Mouse (Mus musculus) CH12.LX (cell line): ENCODE measurements around the gene Macf1. TPM values are rescaled to one million over a fixed set of nuclear protein-coding genes. Genes with fewer than 3 reads are reported as not detected.
"Not testable (repeated sequence)": the region's sequence is repeated elsewhere in the genome, so short reads cannot be mapped to it uniquely, and the experiment has no call there.

ENCODE experiments used
- DNase-seq: peaks from one replicate; pipeline ENCODE4 v3.0.0-alpha.2; 2013; ENCODE audit errors: extremely low read depth
- H3K27ac ChIP-seq: 2 replicates; pipeline ENCODE4 v1.5.1; 2012; ENCODE audit warnings: low read depth, mild to moderate bottlenecking, control low read depth, moderate library complexity; ENCODE audit not compliant: insufficient read depth
- H3K27me3 ChIP-seq: replicated peaks from 2 replicates; pipeline ENCODE3; 2012; ENCODE audit warnings: inconsistent platforms
- H3K36me3 ChIP-seq, 2 experiments: replicated peaks in 1 of 2; 2 replicates each; pipeline versions ENCODE3 to v1.6.1; 2012; ENCODE audit warnings: inconsistent platforms in 1 of 2, low read length in 1 of 2, mild to moderate bottlenecking in 1 of 2, mixed read lengths in 1 of 2, moderate library complexity in 1 of 2; ENCODE audit not compliant: control insufficient read depth in 1 of 2, insufficient read depth in 1 of 2
- H3K4me1 ChIP-seq, 2 experiments: 2 replicates each; pipeline ENCODE4 v1.6.1; 2012; ENCODE audit warnings: inconsistent platforms in 1 of 2, moderate library complexity in 1 of 2; ENCODE audit not compliant: insufficient read depth in 2 of 2, control insufficient read depth in 1 of 2
- H3K4me2 ChIP-seq: 2 replicates; pipeline ENCODE4 v1.6.1; 2012; ENCODE audit warnings: low read depth, mild to moderate bottlenecking, control low read depth; ENCODE audit not compliant: poor library complexity, insufficient read depth, severe bottlenecking
- H3K4me3 ChIP-seq, 3 experiments: fragments of 150-350 bp in 1 of 3; sonication (generic) in 1 of 3; replicated peaks in 1 of 3; 2 replicates each; pipeline versions ENCODE3 to v1.5.1; 2011 to 2012; ENCODE audit warnings: low read depth in 2 of 3, low read length in 2 of 3, mild to moderate bottlenecking in 2 of 3, moderate library complexity in 2 of 3, control low read depth in 1 of 3, improper control_type of control experiment in 1 of 3, inconsistent platforms in 1 of 3, mixed read lengths in 1 of 3; ENCODE audit not compliant: poor library complexity in 1 of 3
- H3K79me2 ChIP-seq: replicated peaks from 2 replicates; pipeline ENCODE4 v1.6.1; 2012; ENCODE audit warnings: mild to moderate bottlenecking, moderate library complexity; ENCODE audit not compliant: control insufficient read depth, poor library complexity, insufficient read depth, severe bottlenecking; ENCODE audit errors: extremely low read depth
- H3K9ac ChIP-seq: 2 replicates; pipeline ENCODE4 v1.6.1; 2012; ENCODE audit warnings: low read depth, mild to moderate bottlenecking, control low read depth, moderate library complexity; ENCODE audit not compliant: insufficient read depth
- H3K9me3 ChIP-seq: replicated peaks from 2 replicates; pipeline ENCODE3; 2012; ENCODE audit warnings: low read length, inconsistent platforms, mixed read lengths
- ELF1 ChIP-seq: IDR thresholded peaks from 2 replicates; pipeline ENCODE4 v1.6.1; 2014; ENCODE audit warnings: low read depth, mild to moderate bottlenecking, inconsistent platforms, low read length, improper control_type of control experiment
- ETS1 ChIP-seq: conservative IDR thresholded peaks from 2 replicates; pipeline ENCODE4 v1.6.1; 2012; ENCODE audit warnings: low read depth, mild to moderate bottlenecking, inconsistent platforms, low read length, improper control_type of control experiment, moderate library complexity
- IRF4 ChIP-seq: IDR thresholded peaks from 2 replicates; pipeline ENCODE4 v1.6.1; 2014; ENCODE audit warnings: low read depth, mild to moderate bottlenecking, inconsistent platforms, low read length, improper control_type of control experiment
- MXI1 ChIP-seq: IDR thresholded peaks from 2 replicates; pipeline ENCODE4 v1.6.1; 2011; ENCODE audit warnings: mild to moderate bottlenecking, low read depth, low read length, improper control_type of control experiment
- NELFE ChIP-seq: IDR thresholded peaks from 2 replicates; pipeline ENCODE4 v1.6.1; 2011; ENCODE audit warnings: low read depth, low read length, improper control_type of control experiment
- NRF1 ChIP-seq: IDR thresholded peaks from 2 replicates; pipeline ENCODE4 v1.6.1; 2014; ENCODE audit warnings: low read depth, mild to moderate bottlenecking, inconsistent platforms, low read length, improper control_type of control experiment, moderate library complexity
- RCOR1 ChIP-seq: conservative IDR thresholded peaks from 2 replicates; pipeline ENCODE4 v1.6.1; 2012; ENCODE audit warnings: low read depth, mild to moderate bottlenecking, inconsistent platforms, low read length, improper control_type of control experiment
- SMC3 ChIP-seq: IDR thresholded peaks from 2 replicates; pipeline ENCODE4 v1.6.1; 2011; ENCODE audit warnings: low read depth, low read length, improper control_type of control experiment
- TBP ChIP-seq: conservative IDR thresholded peaks from 2 replicates; pipeline ENCODE4 v1.6.1; 2011; ENCODE audit warnings: low read depth, low read length, improper control_type of control experiment
- UBTF ChIP-seq: IDR thresholded peaks from 2 replicates; pipeline ENCODE4 v1.6.1; 2012; ENCODE audit warnings: low read depth, mild to moderate bottlenecking, inconsistent platforms, low read length, improper control_type of control experiment, moderate library complexity
- USF1 ChIP-seq: IDR thresholded peaks from 2 replicates; pipeline ENCODE4 v1.6.1; 2014; ENCODE audit warnings: low read depth, mild to moderate bottlenecking, inconsistent platforms, low read length, improper control_type of control experiment
- USF2 ChIP-seq: conservative IDR thresholded peaks from 2 replicates; pipeline ENCODE4 v1.6.1; 2011; ENCODE audit warnings: low read depth, low read length, improper control_type of control experiment
- ZNF384 ChIP-seq: IDR thresholded peaks from 2 replicates; pipeline ENCODE4 v1.6.1; 2012; ENCODE audit warnings: low read depth, low read length, improper control_type of control experiment, inconsistent platforms
- dilution Hi-C: fragments of 300-500 bp; cut with MboI; formaldehyde crosslinking; loops from 2 replicates; pipeline ENCODE4 v1.14.3; 2020; ENCODE audit warnings: low sequenced_read_pairs; ENCODE audit not compliant: extremely low pct_unique_long_range_greater_than_20kb, extremely low pct_ligation_motif_present
- in situ Hi-C: fragments of 300-500 bp; cut with MboI; formaldehyde crosslinking; loops from 3 replicates; pipeline ENCODE4 v1.14.3; 2019; ENCODE audit warnings: low sequenced_read_pairs, low pct_ligation_motif_present, low pct_unique_long_range_greater_than_20kb, mixed read lengths
- polyA plus RNA-seq: library from polyadenylated mRNA; unstranded; fragments of >175 nt; gene quantifications from 2 replicates; pipeline ENCODE4 v1.2.1, GENCODE M21; 2012; ENCODE audit warnings: low read depth; ENCODE audit not compliant: insufficient read length
- total RNA-seq, 2 experiments: library from RNA; depleted of rRNA; stranded (reverse); fragments of 300-350 nt in 1 of 2; fragments of >200 nt in 1 of 2; gene quantifications; 2 replicates each; pipeline ENCODE4 v1.2.3; 2012 to 2014

Gene Macf1
- total and polyA plus RNA-seq, 3 experiments, result 63.3 to 93.3 (median 77.8) TPM

DNA sequence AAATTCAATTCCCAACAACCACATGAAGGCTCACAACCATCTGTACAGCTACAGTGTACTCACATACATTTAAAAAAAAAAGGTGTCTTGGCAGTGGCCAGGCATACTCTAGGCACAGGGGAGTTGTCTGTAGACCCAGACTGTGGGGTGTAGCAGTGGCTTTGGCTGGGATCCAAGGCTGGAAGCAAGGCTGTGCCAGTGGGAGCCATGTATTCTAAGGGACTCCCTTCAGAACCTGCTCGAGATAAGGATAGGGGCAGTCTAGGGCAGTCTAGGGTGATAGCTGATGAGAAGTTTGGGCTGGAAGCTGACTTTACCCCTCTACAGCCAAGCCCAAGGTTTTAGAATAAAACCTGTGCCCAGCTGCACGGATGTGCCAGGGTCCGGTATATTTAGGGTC is 358.1 kb downstream of the Macf1 start:
- no peak for DNase-seq
- dilution Hi-C loops (no loop called here), in situ Hi-C loops (no loop called here)
- TF ChIP-seq MXI1, result no peak
- no peak for TF ChIP-seq UBTF
- no peak for TF ChIP-seq USF1
- TF ChIP-seq USF2, result no peak
- no peak for TF ChIP-seq TBP
- TF ChIP-seq NRF1, result no peak
- Histone ChIP-seq H3K36me3 (peaks cover 0 to 2% of the 10 kb centered on the region in 2 experiments), H3K4me1 (no peaks in the 10 kb centered on the region), H3K9ac (no peak overlapping the region), H3K27ac (no peak overlapping the region), H3K4me2 (no peak overlapping the region), H3K4me3 (no peak overlapping the region), H3K27me3 (no peaks in the 10 kb centered on the region), H3K9me3 (peaks cover 2% of the 10 kb centered on the region), H3K79me2 (no peaks in the 10 kb centered on the region)

DNA sequence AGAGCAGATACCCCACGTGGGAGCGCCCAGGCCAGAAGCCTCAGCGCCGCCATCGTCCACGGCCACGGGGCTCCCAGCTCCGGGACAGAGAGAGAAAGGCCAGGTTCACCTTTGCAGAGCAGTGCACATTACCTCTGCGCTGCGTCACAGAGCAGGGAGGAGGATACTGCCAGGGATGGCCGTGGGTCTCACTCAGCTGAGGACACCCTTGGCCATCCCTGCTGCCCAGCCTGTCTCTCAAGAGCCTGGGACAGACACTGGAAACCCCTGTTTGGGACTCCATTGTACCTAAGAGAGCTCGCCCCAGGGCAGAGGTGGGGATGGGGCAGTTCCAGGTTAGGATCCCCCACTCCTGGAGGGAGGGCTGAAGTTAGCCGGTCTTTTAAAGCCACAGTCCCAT is 360.6 kb downstream of the Macf1 start, which contains the start of gene Oxct2a:
TSS of gene Oxct2a (minus strand) at position 101 of the 400 bp plus-strand sequence.
- Histone ChIP-seq H3K27ac (no peak within 1 kb of the TSS), H3K27me3 (no peaks in the 10 kb centered on the region), H3K36me3 (peaks cover 0 to 2% of the 10 kb centered on the region in 2 experiments), H3K4me3 (no peak within 1 kb of the TSS), H3K9me3 (peaks cover 2% of the 10 kb centered on the region), H3K9ac (no peak within 1 kb of the TSS), H3K79me2 (no peaks in the 10 kb centered on the region), H3K4me1 (no peaks in the 10 kb centered on the region), H3K4me2 (no peak within 1 kb of the TSS)
- no peak for DNase-seq
- in situ Hi-C loops, result no loop called here
- TF ChIP-seq ZNF384 (no peak), UBTF (no peak), MXI1 (no peak), NELFE (no peak), SMC3 (no peak), NRF1 (no peak), RCOR1 (no peak), ELF1 (no peak), ETS1 (no peak), IRF4 (no peak)
- dilution Hi-C loops, result no loop called here

DNA sequence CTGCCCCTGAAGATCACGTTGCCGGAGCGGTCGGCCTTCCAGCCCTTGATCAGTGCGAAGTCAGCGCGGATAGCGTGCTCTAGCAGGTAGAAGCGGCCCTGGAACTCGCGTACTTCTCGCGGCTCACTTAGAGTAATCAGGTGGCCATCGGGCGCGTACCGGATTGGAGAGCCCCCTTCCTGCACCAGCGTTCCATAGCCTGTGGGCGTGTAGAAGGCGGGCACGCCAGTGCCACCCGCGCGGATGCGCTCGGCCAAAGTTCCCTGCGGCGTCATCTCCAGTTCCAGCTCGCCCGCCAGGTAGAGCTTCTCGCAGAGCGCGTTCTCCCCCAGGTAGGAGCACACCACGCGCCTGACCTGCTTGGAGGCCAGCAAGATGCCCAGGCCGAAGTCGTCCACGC is 361.2 kb downstream of the Macf1 start:
- H3K4me2 ChIP-seq, H3K4me3 ChIP-seq, DNase-seq, in situ Hi-C loops, H3K9me3 ChIP-seq, H3K4me1 ChIP-seq, dilution Hi-C loops, H3K79me2 ChIP-seq, H3K27ac ChIP-seq, H3K36me3 ChIP-seq, H3K9ac ChIP-seq, H3K27me3 ChIP-seq: not testable (repeated sequence)
